Mouse (Mus musculus) liver, embryonic 14.5 days (tissue): ENCODE data around the gene Fbxo3. TPM values are rescaled to one million over a fixed set of nuclear protein-coding genes. Genes with fewer than 3 reads are reported as not detected.
"Not testable (repeated sequence)": the region's sequence is repeated elsewhere in the genome, so short reads cannot be mapped to it uniquely, and the experiment has no call there.

Experiments used
- ATAC-seq: fragments of 200-750 bp; cut with Nextera tagmentation; 2 replicates; pipeline ENCODE4 v1.8.0; 2017; ENCODE audit warnings: moderate number of reproducible peaks, mild to moderate bottlenecking, moderate library complexity; ENCODE audit not compliant: insufficient read depth
- DNase-seq, 3 experiments: peaks; one replicate each; pipeline ENCODE4 v3.0.0-alpha.2; 2012 to 2013; ENCODE audit warnings: low read depth in 3 of 3, low spot score in 3 of 3
- H3K27ac ChIP-seq: fragments of 300-500 bp; sonication (generic); 2 replicates; pipeline ENCODE4 v1.5.1; 2014; ENCODE audit warnings: moderate library complexity, mild to moderate bottlenecking, control low read depth, inconsistent platforms
- H3K27me3 ChIP-seq: fragments of 300-500 bp; sonication (generic); 2 replicates; pipeline ENCODE4 v1.6.1; 2014; ENCODE audit warnings: mild to moderate bottlenecking, low read length, moderate library complexity; ENCODE audit not compliant: control insufficient read depth, insufficient read depth
- H3K36me3 ChIP-seq: fragments of 300-500 bp; sonication (generic); replicated peaks from 2 replicates; pipeline ENCODE4 v1.6.1; 2014; ENCODE audit warnings: low read depth; ENCODE audit not compliant: control insufficient read depth, insufficient read depth
- H3K4me1 ChIP-seq, 2 experiments: fragments of 200-500 bp in 1 of 2; fragments of 300-500 bp in 1 of 2; sonication (generic) in 1 of 2; replicated peaks; 2 replicates each; pipeline ENCODE4 v1.6.1; 2012 to 2014; ENCODE audit warnings: antibody characterized with exemption in 1 of 2, inconsistent platforms in 1 of 2, low read length in 1 of 2; ENCODE audit not compliant: control insufficient read depth in 2 of 2, insufficient read depth in 2 of 2
- H3K4me2 ChIP-seq: fragments of 300-500 bp; sonication (generic); 2 replicates; pipeline ENCODE4 v1.6.1; 2014; ENCODE audit warnings: low read depth, mild to moderate bottlenecking, control low read depth, moderate library complexity
- H3K4me3 ChIP-seq, 2 experiments: fragments of 200-500 bp in 1 of 2; fragments of 300-500 bp in 1 of 2; sonication (generic) in 1 of 2; 2 replicates each; pipeline ENCODE4 v1.5.1; 2012 to 2014; ENCODE audit warnings: low read depth in 2 of 2, low read length in 2 of 2, mild to moderate bottlenecking in 2 of 2, control low read depth in 1 of 2, inconsistent platforms in 1 of 2, moderate library complexity in 1 of 2; ENCODE audit not compliant: insufficient read depth in 1 of 2
- H3K9ac ChIP-seq: fragments of 300-500 bp; sonication (generic); replicated peaks from 2 replicates; pipeline ENCODE4 v1.6.1; 2014; ENCODE audit warnings: mild to moderate bottlenecking, control low read depth, moderate library complexity
- H3K9me3 ChIP-seq: fragments of 300-500 bp; sonication (generic); 2 replicates; pipeline ENCODE4 v1.6.1; 2016; ENCODE audit warnings: low read length, mixed read lengths; ENCODE audit not compliant: control insufficient read depth
- CTCF ChIP-seq: IDR thresholded peaks from 2 replicates; pipeline ENCODE4 v1.5.1; 2016; ENCODE audit warnings: antibody characterized with exemption, low read depth, control low read depth
- EP300 ChIP-seq: IDR thresholded peaks from 2 replicates; pipeline ENCODE4 v1.6.1; 2016; ENCODE audit warnings: antibody characterized with exemption, low read depth
- WGBS: fragments of 180-500 bp; shearing (Covaris S2); extraction: QIAGEN DNeasy Blood & Tissue Kit; methylation state at CpG from one replicate; pipeline ENCODE4 v1.1.7; 2014; ENCODE audit not compliant: insufficient replicate concordance; 5-methylcytosine and 5-hydroxymethylcytosine counted together
- polyA plus RNA-seq, 2 experiments: library from polyadenylated mRNA; depleted of rRNA in 1 of 2; stranded (reverse) in 1 of 2; unstranded in 1 of 2; fragments of >200 nt; fragmentation: Nextera tagmentation in 1 of 2; extraction: Ambion mirVana in 1 of 2; gene quantifications; 2 replicates each; pipeline versions ENCODE4 v1.2.1 to v1.2.3; 2012 to 2014

The Fbxo3 gene
- polyA plus RNA-seq, 2 experiments, result 28.7 to 45.9 TPM

DNA sequence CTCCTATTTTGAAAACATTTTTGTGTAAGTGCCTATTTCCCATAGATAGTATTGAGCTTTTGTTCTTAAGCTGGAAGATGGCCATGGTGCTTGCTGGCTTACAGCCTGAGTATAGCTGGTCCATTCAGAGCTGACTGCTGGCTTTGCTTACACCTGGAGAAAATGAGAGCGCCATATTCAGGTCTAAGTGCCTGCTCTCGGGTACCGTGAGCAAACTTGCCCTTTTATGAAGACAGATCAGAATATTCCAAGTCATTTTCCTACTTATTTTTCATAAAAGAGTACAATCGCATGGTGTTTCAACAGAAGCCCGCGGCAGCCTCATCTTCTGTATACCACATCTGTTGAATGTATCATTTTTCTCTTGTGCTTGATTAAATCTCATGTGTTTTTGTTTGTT is 33.5 kb downstream of the Fbxo3 start:
- Histone ChIP-seq H3K4me1 (peaks cover 8 to 13% of the 10 kb centered on the region in 2 experiments), H3K4me2 (no peak overlapping the region), H3K27ac (no peak overlapping the region), H3K9me3 (no peaks in the 10 kb centered on the region), H3K36me3 (peaks cover 32% of the 10 kb centered on the region), H3K4me3 (no peak overlapping the region), H3K9ac (no peak overlapping the region), H3K27me3 (no peaks in the 10 kb centered on the region)
- 93% methylated on average over 6 of the region's 6 CpGs for WGBS
- DNase-seq (no peak), ATAC-seq (no peak)
- TF ChIP-seq CTCF (no peak), EP300 (no peak)

GRCm38 (mm10) chr2:104062665-104063064 is 35.1 kb downstream of the Fbxo3 start:
- H3K4me1 ChIP-seq, result peaks cover 8 to 21% of the 10 kb centered on the region in 2 experiments
- H3K4me2 ChIP-seq, result no peak overlapping the region
- TF ChIP-seq EP300 (no peak), CTCF (no peak)
- H3K9ac ChIP-seq, result no peak overlapping the region
- no peaks in the 10 kb centered on the region for H3K9me3 ChIP-seq
- H3K27me3 ChIP-seq, result no peaks in the 10 kb centered on the region
- DNase-seq, result no peak
- no peak overlapping the region for H3K4me3 ChIP-seq
- H3K27ac ChIP-seq, result no peak overlapping the region
- H3K36me3 ChIP-seq, result peaks cover 32% of the 10 kb centered on the region
- ATAC-seq, result no peak

GRCm38 (mm10) chr2:104064152-104064551 is 36.6 kb downstream of the Fbxo3 start:
- no peak overlapping the region for H3K4me2 ChIP-seq
- peaks cover 24% of the 10 kb centered on the region for H3K36me3 ChIP-seq
- ATAC-seq, result peak; percentile 70
- 52% methylated on average over 2 of the region's 2 CpGs for WGBS
- no peak overlapping the region for H3K4me3 ChIP-seq
- H3K27me3 ChIP-seq, result no peaks in the 10 kb centered on the region
- H3K4me1 ChIP-seq, result peaks cover 12 to 27% of the 10 kb centered on the region in 2 experiments
- TF ChIP-seq EP300, result no peak
- no peak for TF ChIP-seq CTCF
- DNase-seq, result peak in 1 of 3 experiments; percentile 37
- H3K9me3 ChIP-seq, result no peaks in the 10 kb centered on the region
- H3K9ac ChIP-seq, result no peak overlapping the region
- H3K27ac ChIP-seq, result no peak overlapping the region

GRCm38 (mm10) chr2:104065526-104065925 is 38.0 kb downstream of the Fbxo3 start, which contains the start of gene Gm10912:
Gm10912 (plus strand) TSS chr2:104065826.
- peaks cover 22 to 40% of the 10 kb centered on the region in 2 experiments for H3K4me1 ChIP-seq
- ATAC-seq, DNase-seq, H3K9ac ChIP-seq, H3K9me3 ChIP-seq, H3K4me3 ChIP-seq, H3K27ac ChIP-seq, H3K4me2 ChIP-seq, H3K27me3 ChIP-seq: not testable (repeated sequence)
- WGBS, result 78% methylated on average over 6 of the region's 6 CpGs
- H3K36me3 ChIP-seq, result peaks cover 15% of the 10 kb centered on the region

DNA sequence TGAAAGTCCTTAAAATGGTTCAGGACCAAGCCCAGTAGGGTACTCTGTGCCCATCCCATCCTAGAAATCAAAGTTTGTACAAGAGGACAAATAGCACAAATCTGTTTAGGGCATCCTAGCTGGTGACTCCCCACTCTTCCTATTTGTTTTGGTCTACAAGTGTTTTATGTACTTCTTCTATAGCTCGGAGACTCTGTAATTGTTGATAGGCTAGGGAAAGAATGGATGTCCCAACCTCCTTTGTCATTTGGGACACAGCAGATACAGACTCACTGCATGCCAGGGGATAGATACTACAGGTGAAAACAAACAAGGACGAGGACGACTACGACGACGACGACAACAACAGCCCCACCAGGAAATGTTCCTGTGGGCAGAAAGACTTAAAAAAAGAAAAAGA is 40.9 kb downstream of the Fbxo3 start, which contains the start of gene Gm10799:
Gene Gm10799, minus strand, starts transcription at position 101 of the 400 bp plus-strand sequence.
- not testable (repeated sequence) for DNase-seq, H3K9me3 ChIP-seq, H3K9ac ChIP-seq, ATAC-seq, H3K27me3 ChIP-seq, H3K36me3 ChIP-seq, H3K4me3 ChIP-seq
- H3K4me2 ChIP-seq, result peak within 1 kb of the TSS; percentile 72
- H3K4me1 ChIP-seq, result peaks cover 22 to 40% of the 10 kb centered on the region in 2 experiments
- peak within 1 kb of the TSS; percentile 25; the same call in 1 of the 2 replicates for H3K27ac ChIP-seq
- 32% methylated on average over 7 of the region's 7 CpGs for WGBS
